Mouse (Mus musculus) hindbrain, embryonic 12.5 days (tissue): ENCODE data around the gene Ppan. TPM values are rescaled to one million over a fixed set of nuclear protein-coding genes. Genes with fewer than 3 reads are reported as not detected.

Experiments used
- ATAC-seq: fragments of 200-750 bp; cut with Nextera tagmentation; 2 replicates; pipeline ENCODE4 v1.8.0; 2017; ENCODE audit warnings: moderate TSS enrichment; ENCODE audit not compliant: low FRiP score
- H3K27ac ChIP-seq: fragments of 300-500 bp; sonication (generic); 2 replicates; pipeline ENCODE4 v1.5.1; 2016; ENCODE audit warnings: mild to moderate bottlenecking
- H3K27me3 ChIP-seq: fragments of 300-500 bp; sonication (generic); 2 replicates; pipeline ENCODE4 v1.6.1; 2016; ENCODE audit warnings: mild to moderate bottlenecking
- H3K36me3 ChIP-seq: fragments of 300-500 bp; sonication (generic); 2 replicates; pipeline ENCODE4 v1.6.1; 2016; ENCODE audit warnings: mild to moderate bottlenecking
- H3K4me1 ChIP-seq: fragments of 300-500 bp; sonication (generic); 2 replicates; pipeline ENCODE4 v1.6.1; 2016
- H3K4me2 ChIP-seq: fragments of 300-500 bp; sonication (generic); replicated peaks from 2 replicates; pipeline ENCODE4 v1.6.1; 2016; ENCODE audit warnings: mild to moderate bottlenecking
- H3K4me3 ChIP-seq: fragments of 300-500 bp; sonication (generic); 2 replicates; pipeline ENCODE4 v1.5.1; 2016; ENCODE audit warnings: mild to moderate bottlenecking
- H3K9ac ChIP-seq: fragments of 300-500 bp; sonication (generic); 2 replicates; pipeline ENCODE4 v1.6.1; 2016; ENCODE audit warnings: mild to moderate bottlenecking, moderate library complexity
- H3K9me3 ChIP-seq: fragments of 300-500 bp; sonication (generic); replicated peaks from 2 replicates; pipeline ENCODE4 v1.6.1; 2016; ENCODE audit warnings: mild to moderate bottlenecking
- WGBS: fragments of 180-500 bp; shearing (Covaris S2); methylation state at CpG from one replicate; pipeline ENCODE4 v1.1.7; 2016; 5-methylcytosine and 5-hydroxymethylcytosine counted together
- polyA plus RNA-seq: library from polyadenylated mRNA; unstranded; fragments of >200 nt; fragmentation: Nextera tagmentation; extraction: Ambion mirVana; gene quantifications from 2 replicates; pipeline ENCODE4 v1.2.1, GENCODE M21; 2016

The Ppan gene
- polyA plus RNA-seq, 1 experiment from 2014 or later, result 55.1 TPM

DNA sequence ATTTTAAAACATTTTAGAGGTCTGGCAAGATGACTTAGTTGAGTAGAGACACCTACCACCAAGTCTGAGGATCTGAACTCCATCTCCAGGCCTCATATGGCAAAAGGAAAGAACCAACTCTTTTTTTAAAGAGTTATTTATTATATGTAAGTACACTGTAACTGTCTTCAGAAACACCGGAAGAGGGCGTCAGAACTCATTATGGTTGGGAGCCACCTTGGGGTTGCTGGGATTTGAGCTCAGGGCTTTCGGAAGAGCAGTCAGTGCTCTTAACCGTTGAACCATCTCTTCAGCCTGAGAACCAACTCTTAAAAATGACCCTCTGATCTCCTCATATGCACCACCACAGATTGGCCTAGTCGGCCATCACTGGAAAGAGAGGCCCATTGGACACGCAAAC, 784 bp upstream of the Ppan start:
- H3K36me3 ChIP-seq, result peaks cover 28% of the 10 kb centered on the region
- peak overlapping the region; percentile 88 for H3K4me2 ChIP-seq
- peaks cover 16% of the 10 kb centered on the region for H3K4me1 ChIP-seq
- 0 out of 2 replicates have a peak, but pooled peaks have one; percentile 14 for ATAC-seq
- no peak overlapping the region for H3K4me3 ChIP-seq
- WGBS, result 90% methylated on average over 6 of the region's 6 CpGs
- H3K27me3 ChIP-seq, result no peaks in the 10 kb centered on the region
- H3K9me3 ChIP-seq, result no peaks in the 10 kb centered on the region
- H3K9ac ChIP-seq, result no peak overlapping the region
- peak overlapping the region; percentile 23; the same call in 1 of the 2 replicates for H3K27ac ChIP-seq

DNA sequence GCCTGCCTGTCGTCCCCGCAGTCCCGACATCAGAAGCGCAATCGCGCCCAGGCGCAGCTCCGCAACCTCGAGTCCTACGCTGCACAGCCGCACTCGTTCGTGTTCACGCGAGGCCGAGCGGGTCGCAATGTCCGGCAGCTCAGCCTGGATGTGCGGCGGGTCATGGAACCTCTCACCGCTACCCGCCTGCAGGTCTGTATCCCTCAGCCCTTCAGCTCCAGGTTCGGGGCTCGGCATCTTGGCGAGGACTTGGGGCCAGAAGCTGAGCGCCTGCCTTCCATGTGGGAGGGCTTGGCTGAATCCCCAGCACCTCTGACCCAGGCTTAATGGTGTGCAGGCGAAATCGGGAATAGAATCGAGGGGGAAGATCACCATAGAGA, 401 bp downstream of the Ppan start:
- H3K27me3 ChIP-seq, result no peaks in the 10 kb centered on the region
- no peak; the same call in none of the 2 replicates for ATAC-seq
- H3K4me1 ChIP-seq, result peaks cover 16% of the 10 kb centered on the region
- H3K9ac ChIP-seq, result peak overlapping the region; percentile 80
- H3K36me3 ChIP-seq, result peaks cover 40% of the 10 kb centered on the region
- under 1% methylated on average over 30 of the region's 30 CpGs for WGBS
- H3K9me3 ChIP-seq, result no peaks in the 10 kb centered on the region
- peak overlapping the region; percentile 88 for H3K4me2 ChIP-seq
- H3K27ac ChIP-seq, result peak overlapping the region; percentile 92
- H3K4me3 ChIP-seq, result peak overlapping the region; percentile 86

DNA sequence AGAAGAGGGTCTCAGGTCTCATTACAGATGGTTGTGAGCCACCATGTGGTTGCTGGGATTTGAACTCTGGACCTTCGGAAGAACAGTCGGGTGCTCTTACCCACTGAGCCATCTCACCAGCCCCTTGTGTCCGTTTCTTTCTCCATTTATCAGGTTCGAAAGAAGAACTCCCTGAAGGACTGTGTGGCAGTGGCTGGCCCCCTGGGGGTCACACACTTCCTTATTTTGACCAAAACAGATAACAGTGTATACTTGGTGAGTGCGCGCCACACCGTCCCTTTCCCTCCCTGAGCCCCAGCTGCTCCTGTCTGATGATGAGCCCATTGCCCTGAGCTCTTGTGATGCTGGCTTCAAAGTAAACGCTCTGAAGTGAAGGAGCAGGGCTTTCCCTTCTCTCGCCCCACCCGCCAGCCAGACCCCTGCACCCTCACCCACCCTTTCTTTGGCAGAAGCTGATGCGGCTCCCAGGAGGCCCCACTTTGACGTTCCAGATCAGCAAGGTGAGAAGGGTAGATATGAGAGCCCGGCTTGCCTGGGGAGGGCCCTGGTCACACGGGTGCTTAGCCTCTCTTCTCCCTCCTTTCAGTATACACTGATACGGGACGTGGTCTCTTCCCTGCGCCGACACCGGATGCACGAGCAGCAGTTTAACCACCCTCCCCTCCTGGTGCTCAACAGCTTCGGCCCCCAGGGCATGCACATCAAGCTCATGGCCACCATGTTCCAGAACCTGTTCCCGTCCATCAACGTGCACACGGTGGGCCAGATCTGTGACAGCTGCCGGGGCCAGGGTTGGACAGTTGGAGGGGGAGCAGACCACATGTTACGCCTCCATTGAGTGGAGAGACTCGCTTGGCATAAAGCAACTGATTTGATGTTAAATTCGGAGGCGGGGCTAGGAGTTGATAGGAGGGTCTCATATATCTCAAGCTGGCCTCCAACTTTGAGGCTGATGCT, 1.5 kb downstream of the Ppan start:
- Histone ChIP-seq H3K27me3 (no peaks in the 10 kb centered on the region), H3K4me3 (0 out of 2 replicates have a peak overlapping the region, but pooled peaks have one; percentile 0), H3K9me3 (no peaks in the 10 kb centered on the region), H3K27ac (no peak overlapping the region), H3K9ac (no peak overlapping the region), H3K4me2 (peak overlapping the region; percentile 88), H3K4me1 (peaks cover 16% of the 10 kb centered on the region), H3K36me3 (peaks cover 51% of the 10 kb centered on the region)
- no peak for ATAC-seq
- WGBS, result 87% methylated on average over 29 of the region's 29 CpGs

DNA sequence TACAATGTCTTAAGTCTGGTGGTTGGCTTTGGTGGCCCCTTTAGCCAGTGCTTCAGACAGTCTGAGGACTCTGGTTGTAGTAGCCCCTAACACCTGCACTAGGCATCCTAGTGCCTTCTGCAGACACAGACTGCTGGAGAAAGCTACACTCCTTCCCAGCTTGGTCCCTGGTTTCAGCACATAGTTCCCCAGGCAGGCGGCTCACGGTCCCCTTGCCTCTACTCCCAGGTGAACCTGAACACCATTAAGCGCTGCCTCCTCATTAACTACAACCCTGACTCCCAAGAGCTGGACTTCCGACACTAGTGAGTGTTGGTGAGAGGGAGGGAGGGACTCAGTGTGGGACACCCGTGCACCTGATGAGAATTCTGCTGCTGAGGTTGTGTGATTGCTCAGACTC, 2.4 kb downstream of the Ppan start:
- H3K9ac ChIP-seq, result no peak overlapping the region
- H3K27me3 ChIP-seq, result no peaks in the 10 kb centered on the region
- no peak overlapping the region for H3K4me2 ChIP-seq
- no peak overlapping the region for H3K4me3 ChIP-seq
- ATAC-seq, result no peak
- H3K27ac ChIP-seq, result no peak overlapping the region
- peaks cover 60% of the 10 kb centered on the region for H3K36me3 ChIP-seq
- WGBS, result 96% methylated on average over 5 of the region's 5 CpGs
- peaks cover 16% of the 10 kb centered on the region for H3K4me1 ChIP-seq
- no peaks in the 10 kb centered on the region for H3K9me3 ChIP-seq

DNA sequence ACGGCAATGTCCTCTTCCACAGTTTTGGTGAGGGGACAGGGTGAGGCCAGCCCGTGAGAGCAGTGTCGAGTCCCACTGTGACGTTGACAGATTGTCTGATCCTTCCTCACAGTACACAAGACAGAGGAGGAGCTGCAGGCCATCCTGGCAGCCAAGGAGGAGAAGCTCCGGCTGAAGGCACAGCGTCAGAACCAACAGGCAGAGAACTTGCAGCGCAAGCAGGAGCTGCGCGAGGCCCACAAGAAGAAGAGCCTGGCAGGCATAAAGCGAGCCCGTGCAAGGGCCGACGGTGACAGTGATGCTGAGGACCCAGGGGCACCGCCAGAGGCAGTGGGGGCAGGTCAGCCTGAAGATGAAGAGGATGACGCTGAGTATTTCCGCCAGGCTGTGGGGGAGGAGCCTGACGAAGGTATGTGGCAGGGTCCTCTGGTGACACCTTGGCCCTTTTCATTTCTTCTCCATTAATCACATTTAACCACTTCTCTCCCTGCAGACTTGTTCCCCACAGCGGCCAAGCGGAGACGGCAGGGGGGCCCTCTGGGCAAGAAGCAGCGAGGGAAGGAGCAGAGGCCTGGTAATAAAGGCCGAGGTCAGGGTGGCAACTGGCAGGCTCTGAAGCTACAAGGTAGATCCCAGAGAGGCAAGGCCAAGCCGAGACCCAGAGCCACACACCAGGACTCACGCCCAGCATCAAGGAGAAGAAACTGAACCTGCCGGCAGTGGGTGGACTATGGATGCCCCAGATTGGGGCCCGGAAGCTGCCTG, 3.5 kb downstream of the Ppan start:
- peaks cover 16% of the 10 kb centered on the region for H3K4me1 ChIP-seq
- peaks cover 70% of the 10 kb centered on the region for H3K36me3 ChIP-seq
- H3K27ac ChIP-seq, result no peak overlapping the region
- H3K9ac ChIP-seq, result no peak overlapping the region
- H3K9me3 ChIP-seq, result no peaks in the 10 kb centered on the region
- no peak overlapping the region for H3K4me2 ChIP-seq
- no peak for ATAC-seq
- no peaks in the 10 kb centered on the region for H3K27me3 ChIP-seq
- H3K4me3 ChIP-seq, result no peak overlapping the region
- 83% methylated on average over 26 of the region's 26 CpGs for WGBS

DNA sequence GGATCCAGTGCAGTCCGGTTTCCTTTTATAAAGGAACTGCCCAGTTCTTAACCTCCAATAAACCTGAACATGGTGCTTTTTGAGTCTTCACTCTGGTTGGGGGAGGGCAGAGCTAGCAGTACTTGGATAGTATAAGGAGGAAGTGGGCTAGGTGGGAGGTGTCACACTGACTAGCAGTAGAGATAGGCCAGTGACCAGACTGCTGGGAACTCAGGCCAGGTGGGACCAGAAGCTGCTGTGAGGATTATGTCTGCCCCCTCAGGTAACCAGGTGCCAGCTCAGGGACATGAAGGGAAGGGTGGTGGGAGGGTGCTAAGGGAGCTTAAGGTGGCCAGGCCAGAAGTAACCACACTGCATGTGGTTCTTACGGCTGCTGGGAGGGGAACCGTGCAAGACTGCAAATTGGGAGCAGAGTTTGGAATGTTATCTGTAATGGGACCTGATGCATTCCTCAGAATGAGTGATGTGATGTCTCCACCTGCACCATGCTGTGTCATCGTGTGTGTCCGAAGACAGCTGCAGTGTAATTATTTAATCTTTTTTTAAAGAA, 4.2 kb downstream of the Ppan start:
- no peak overlapping the region for H3K9ac ChIP-seq
- WGBS, result 82% methylated on average over 5 of the region's 5 CpGs
- H3K27ac ChIP-seq, result no peak overlapping the region
- peaks cover 14% of the 10 kb centered on the region for H3K4me1 ChIP-seq
- H3K9me3 ChIP-seq, result no peaks in the 10 kb centered on the region
- no peaks in the 10 kb centered on the region for H3K27me3 ChIP-seq
- no peak overlapping the region for H3K4me2 ChIP-seq
- H3K36me3 ChIP-seq, result peaks cover 72% of the 10 kb centered on the region
- ATAC-seq, result no peak
- H3K4me3 ChIP-seq, result no peak overlapping the region

DNA sequence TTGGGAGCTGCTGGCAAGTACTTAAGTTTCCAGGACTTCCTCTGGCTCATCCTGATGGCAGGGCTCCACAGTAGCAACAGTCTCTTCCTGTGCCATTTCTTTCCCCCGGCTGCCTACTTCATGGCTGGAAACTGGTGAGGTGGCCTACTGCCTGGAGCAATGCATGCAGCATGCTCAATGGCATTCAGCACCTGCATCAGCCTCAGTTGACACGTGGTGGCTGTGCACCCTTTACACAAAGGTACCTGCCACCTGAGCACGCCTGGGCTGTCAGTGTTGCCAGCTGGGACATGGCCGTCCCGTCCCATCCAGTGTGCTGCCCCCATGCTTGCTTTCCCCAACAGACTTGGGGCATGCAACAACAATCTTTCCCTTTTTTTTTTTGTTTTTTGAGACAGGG, 5.1 kb downstream of the Ppan start:
- Histone ChIP-seq H3K27ac (no peak overlapping the region; the same call in 1 of the 2 replicates), H3K4me3 (no peak overlapping the region), H3K27me3 (no peaks in the 10 kb centered on the region), H3K9me3 (no peaks in the 10 kb centered on the region), H3K4me2 (no peak overlapping the region), H3K4me1 (peaks cover 21% of the 10 kb centered on the region), H3K36me3 (peaks cover 72% of the 10 kb centered on the region), H3K9ac (no peak overlapping the region)
- 67% methylated on average over 5 of the region's 5 CpGs for WGBS
- no peak for ATAC-seq

DNA sequence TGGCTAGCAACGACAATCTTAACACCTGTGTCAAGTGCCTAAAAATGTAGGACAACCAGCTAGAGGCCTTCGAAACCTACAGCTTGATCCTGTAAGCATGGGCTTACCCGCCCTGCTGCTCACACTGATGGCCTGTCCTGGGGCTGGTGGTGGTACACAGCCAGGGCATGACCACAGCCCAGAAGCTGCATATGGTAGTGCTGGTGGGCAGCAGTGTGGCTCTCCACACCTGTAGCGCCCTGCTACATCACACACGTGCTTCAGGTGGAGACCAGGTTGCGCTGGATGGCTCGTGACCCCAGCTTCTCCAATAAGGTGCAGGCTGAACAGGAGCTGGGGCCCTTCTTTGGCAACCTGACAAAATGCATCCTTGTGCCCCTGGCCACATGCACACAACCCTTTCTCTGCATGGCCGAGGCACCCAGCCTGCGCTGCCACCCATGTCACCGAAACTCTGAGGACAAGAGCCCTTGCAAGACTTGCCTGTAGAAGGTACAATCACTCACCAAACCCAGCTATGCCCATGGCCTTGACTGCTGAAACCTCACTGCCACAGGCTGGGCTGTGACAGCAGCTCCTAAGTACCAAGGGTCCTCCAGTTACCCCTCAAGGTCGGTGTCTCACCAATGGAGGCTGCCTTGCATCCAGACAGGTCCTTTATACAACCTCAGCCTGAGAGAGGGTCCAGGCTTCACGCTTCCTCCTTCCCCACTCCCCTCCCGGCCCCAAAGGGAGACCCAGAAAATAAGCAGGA, 5.8 kb downstream of the Ppan start:
- Histone ChIP-seq H3K4me3 (no peak overlapping the region), H3K27me3 (no peaks in the 10 kb centered on the region), H3K36me3 (peaks cover 72% of the 10 kb centered on the region), H3K9me3 (no peaks in the 10 kb centered on the region), H3K9ac (no peak overlapping the region), H3K4me2 (no peak overlapping the region), H3K27ac (no peak overlapping the region), H3K4me1 (peaks cover 18% of the 10 kb centered on the region)
- ATAC-seq, result no peak
- WGBS, result 87% methylated on average over 13 of the region's 13 CpGs

DNA sequence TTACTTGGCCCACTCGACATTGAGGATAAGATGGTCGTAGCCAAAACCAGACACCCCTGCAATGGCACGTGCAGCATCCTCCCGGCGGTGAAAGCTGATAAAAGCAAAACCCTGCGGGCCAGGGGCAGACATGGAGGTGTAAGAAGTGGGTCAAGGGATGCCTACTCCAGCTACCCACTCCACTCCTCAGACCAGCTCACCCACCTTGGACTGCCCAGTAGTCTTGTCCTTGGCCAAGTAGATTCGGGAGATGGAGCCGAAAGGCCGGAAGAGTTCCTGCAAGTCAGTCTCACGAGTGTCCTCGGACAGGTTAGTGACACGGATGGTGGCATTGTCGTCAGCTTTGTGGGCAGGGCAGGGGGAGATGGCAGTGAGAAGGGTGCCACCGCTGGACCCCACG, 6.7 kb downstream of the Ppan start:
- Histone ChIP-seq H3K27me3 (peaks cover 6% of the 10 kb centered on the region; the same call in 1 of the 2 replicates), H3K9ac (no peak overlapping the region), H3K4me2 (no peak overlapping the region), H3K4me1 (peaks cover 15% of the 10 kb centered on the region), H3K4me3 (no peak overlapping the region), H3K9me3 (no peaks in the 10 kb centered on the region), H3K27ac (no peak overlapping the region), H3K36me3 (peaks cover 70% of the 10 kb centered on the region)
- WGBS, result 91% methylated on average over 15 of the region's 15 CpGs
- ATAC-seq, result no peak

DNA sequence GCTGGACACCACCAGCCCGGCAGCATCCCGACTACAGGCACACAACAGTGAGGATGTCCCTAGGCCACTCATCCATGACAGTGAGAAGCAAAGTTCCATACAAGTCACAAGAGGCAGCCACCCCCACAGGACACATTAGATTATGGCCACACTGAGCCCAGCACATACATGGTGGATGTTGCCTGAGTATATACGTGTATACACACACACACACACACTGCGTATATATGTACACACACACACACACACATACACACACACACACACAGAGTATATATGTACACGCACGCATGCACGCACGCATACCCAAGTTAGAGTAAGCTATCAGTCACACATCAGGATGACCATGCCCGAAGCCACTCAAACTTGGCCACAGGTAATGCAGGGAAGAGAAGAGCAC, 7.4 kb downstream of the Ppan start:
- no peak overlapping the region for H3K27ac ChIP-seq
- 98% methylated on average over 9 of the region's 9 CpGs for WGBS
- no peak overlapping the region for H3K4me3 ChIP-seq
- H3K9me3 ChIP-seq, result no peaks in the 10 kb centered on the region
- H3K9ac ChIP-seq, result no peak overlapping the region
- no peak for ATAC-seq
- peaks cover 6% of the 10 kb centered on the region; the same call in 1 of the 2 replicates for H3K27me3 ChIP-seq
- peaks cover 62% of the 10 kb centered on the region for H3K36me3 ChIP-seq
- peaks cover 15% of the 10 kb centered on the region for H3K4me1 ChIP-seq
- H3K4me2 ChIP-seq, result no peak overlapping the region

DNA sequence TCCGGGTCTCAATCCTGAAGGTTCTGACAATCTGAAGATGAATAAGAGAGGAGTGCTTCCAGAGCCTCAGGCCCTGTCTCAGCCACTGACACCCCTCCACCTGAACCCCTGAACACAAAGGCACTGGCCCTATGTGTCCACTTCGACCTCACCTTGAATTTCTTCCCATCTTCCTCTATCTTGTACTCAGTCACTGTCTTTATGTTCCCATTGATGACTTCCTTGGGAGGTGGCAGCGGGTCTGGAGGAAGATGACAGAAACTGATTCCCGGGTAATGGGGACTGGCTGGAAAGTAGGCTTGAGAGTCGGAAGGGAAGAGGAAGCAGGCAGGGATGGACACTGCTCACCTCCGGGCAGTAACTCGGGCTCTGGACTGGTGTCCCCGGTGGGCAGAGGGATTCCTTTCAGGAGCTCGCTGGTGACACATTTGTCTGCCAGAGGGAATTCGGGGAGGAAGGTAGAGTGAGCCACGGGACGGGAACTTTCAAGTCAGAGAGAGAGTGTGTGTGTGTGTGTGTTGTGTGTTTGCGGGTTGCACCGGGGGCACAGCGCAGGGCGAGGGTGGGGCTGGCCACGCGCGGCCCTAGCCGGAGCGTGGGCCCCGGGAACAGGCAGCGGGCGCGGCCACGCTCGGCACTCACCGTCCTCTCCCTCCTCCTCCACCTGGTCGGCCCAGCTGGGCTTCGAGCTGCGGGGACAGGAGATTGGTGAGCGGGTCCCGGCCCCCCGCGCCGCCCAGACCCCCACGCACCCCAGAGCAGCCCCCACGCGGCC, 9.9 kb downstream of the Ppan start:
- Histone ChIP-seq H3K36me3 (peaks cover 37% of the 10 kb centered on the region), H3K27ac (0 out of 2 replicates have a peak overlapping the region, but pooled peaks have one; percentile 40), H3K9me3 (no peaks in the 10 kb centered on the region), H3K9ac (peak overlapping the region; percentile 97), H3K27me3 (peaks cover 6% of the 10 kb centered on the region; the same call in 1 of the 2 replicates), H3K4me2 (peak overlapping the region; percentile 99), H3K4me1 (peaks cover 15% of the 10 kb centered on the region), H3K4me3 (peak overlapping the region; percentile 98)
- WGBS, result 11% methylated on average over 16 of the region's 39 CpGs
- peak; percentile 71 for ATAC-seq
